Mouse (Mus musculus): Measurements from ENCODE around the gene Osbpl6.

DNA sequence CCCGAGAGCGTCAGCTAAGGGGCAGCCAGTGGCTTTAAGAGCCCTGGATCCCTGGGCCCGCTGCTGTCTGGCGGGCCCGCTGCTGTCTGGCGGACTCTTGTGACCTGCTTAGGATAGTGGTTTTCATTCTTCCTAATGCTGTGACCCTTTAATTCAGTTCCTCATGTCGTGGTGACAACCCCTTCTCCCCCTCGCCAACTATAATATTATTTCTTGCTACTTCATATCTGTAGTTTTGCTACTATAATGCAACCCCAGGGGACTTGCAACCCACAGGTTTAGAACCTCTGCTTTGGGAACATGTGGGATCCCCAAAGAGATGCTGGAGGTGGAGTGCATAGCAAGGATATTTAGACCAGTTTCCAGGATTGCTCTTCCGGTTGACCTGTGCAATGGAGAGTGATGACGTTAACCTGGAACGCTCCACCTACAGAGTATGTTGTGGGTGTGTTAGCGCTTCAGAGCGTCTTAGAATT is 242.4 kb downstream of the Osbpl6 start:
- TF ChIP-seq POLR2A (IDR thresholded peaks at IDR 0.05; ENCODE audit: low read depth, low read length) (no peak), CTCF (IDR thresholded peaks at IDR 0.05; ENCODE audit: extremely low read depth, insufficient read depth, insufficient read length, insufficient replicate concordance) (no peak)

Data from spleen, adult 2 months (tissue).